In the genomic region with DNA sequence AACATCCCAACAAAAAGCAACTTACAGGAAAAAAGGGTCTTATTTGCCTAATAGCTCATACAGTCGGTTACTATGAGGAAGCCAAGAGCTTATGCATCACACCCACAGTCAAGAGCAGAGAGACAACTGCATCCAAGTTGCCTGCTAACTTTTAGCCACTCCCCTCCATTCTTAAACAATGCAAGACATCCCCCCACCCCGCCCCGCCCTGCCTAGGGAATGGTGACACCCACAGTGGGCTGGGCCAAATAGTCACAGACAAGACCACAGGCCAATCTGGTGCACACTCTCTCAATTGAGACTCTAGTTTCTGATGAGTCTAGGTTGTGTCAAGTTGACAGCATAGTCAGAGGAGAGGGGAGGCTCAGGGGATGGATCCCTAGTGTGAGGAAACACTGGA, we compare ENCODE assay signal across 24 mouse cellular contexts.
DNase-seq lines count a peak whose midpoint lies in the region; ATAC-seq and TF ChIP-seq lines count a peak whose summit lies in the region.
"Had no signal": no experiment of that assay in that cellular context is flagged by ENCODE, and none has a peak within 500 bp of the region (broad histone marks: within the 10 kb centered on the region; RNA-seq: fewer than 3 reads in every experiment).

No protein-coding gene starts in this region.

- H3K4me1 ChIP-seq in E14TG2a.4 (replicated peaks; ENCODE audit: low read depth, low read length) = peaks cover 55% of the 10 kb centered on the region
- H3K4me1 ChIP-seq in forebrain, embryonic 11.5 days (replicated peaks; ENCODE audit: control insufficient read depth, insufficient read depth, low read length) = peaks cover 3% of the 10 kb centered on the region
- H3K4me1 ChIP-seq: embryonic facial prominence, embryonic 12.5 days had no signal

- DNase-seq in ES-CJ7 (ENCODE audit: low read depth, low spot score) = peak; percentile 85
- peak; percentile 88 for DNase-seq in R1 (ENCODE audit: low read depth, low spot score)
- no peak for DNase-seq in left cerebral cortex, postnatal 14 days (ENCODE audit: low spot score in 2 of 2)
- DNase-seq in cerebellum, postnatal 14 days = no peak
- DNase-seq in forebrain, embryonic 11.5 days (ENCODE audit: low spot score) = no peak
- no peak for DNase-seq in adrenal gland, postnatal 14 days
- DNase-seq: adrenal gland, adult 8-10 months; adrenal gland, postnatal 25 days; B cell, adult 2 months; cerebellum, adult 11 months; cerebellum, adult 18-20 months; cerebellum, adult 8-10 months; cerebellum, adult 9-11 months; cerebellum, postnatal 25 days had no signal

- H3K9ac ChIP-seq in forebrain, embryonic 11.5 days (ENCODE audit: low read length) = no peak overlapping the region
- H3K9ac ChIP-seq: embryonic facial prominence, embryonic 12.5 days; forebrain, embryonic 12.5 days had no signal

- H3K27me3 ChIP-seq in E14TG2a.4 (ENCODE audit: insufficient read depth, low read length) = no peaks in the 10 kb centered on the region
- H3K27me3 ChIP-seq in forebrain, embryonic 11.5 days (ENCODE audit: control insufficient read depth, insufficient read depth, low read length) = no peaks in the 10 kb centered on the region
- H3K27me3 ChIP-seq: embryonic facial prominence, embryonic 12.5 days; forebrain, embryonic 12.5 days; Patski had no signal

- WGBS in forebrain, embryonic 11.5 days = 86% methylated on average over 3 of the region's 3 CpGs

- H3K9me3 ChIP-seq in E14TG2a.4 (ENCODE audit: low read length) = peaks cover 2% of the 10 kb centered on the region; the same call in 1 of the 2 replicates
- no peaks in the 10 kb centered on the region for H3K9me3 ChIP-seq in forebrain, embryonic 11.5 days (ENCODE audit: control insufficient read depth, low read length)
- H3K9me3 ChIP-seq: embryonic facial prominence, embryonic 10.5 days; embryonic facial prominence, embryonic 12.5 days; forebrain, embryonic 12.5 days; G1E had no signal

- intact Hi-C loops in left cerebral cortex, postnatal 14 days (cut with DNase I) = no loop called here

- TF ChIP-seq CTCF in E14TG2a.4 (conservative IDR thresholded peaks at IDR 0.05; ENCODE audit: low read length) = no peak

- H3K4me3 ChIP-seq in E14TG2a.4 (replicated peaks; ENCODE audit: low read length) = 0 out of 2 replicates have a peak overlapping the region, but pooled peaks have one; percentile 18
- H3K4me3 ChIP-seq in forebrain, embryonic 11.5 days (ENCODE audit: low read depth, low read length) = no peak overlapping the region
- H3K4me3 ChIP-seq: embryonic facial prominence, embryonic 10.5 days; embryonic facial prominence, embryonic 12.5 days; forebrain, embryonic 12.5 days had no signal

- no peaks in the 10 kb centered on the region for H3K36me3 ChIP-seq in E14TG2a.4 (ENCODE audit: insufficient read depth, low read length)
- H3K36me3 ChIP-seq in forebrain, embryonic 11.5 days (ENCODE audit: control insufficient read depth, insufficient read depth, low read length) = no peaks in the 10 kb centered on the region
- H3K36me3 ChIP-seq: embryonic facial prominence, embryonic 10.5 days; embryonic facial prominence, embryonic 12.5 days; forebrain, embryonic 12.5 days; G1E had no signal

- H3K27ac ChIP-seq in forebrain, embryonic 11.5 days (ENCODE audit: low read depth, low read length) = no peak overlapping the region
- H3K27ac ChIP-seq: embryonic facial prominence, embryonic 10.5 days; embryonic facial prominence, embryonic 12.5 days; forebrain, embryonic 12.5 days had no signal

- no peak for ATAC-seq in forebrain, embryonic 11.5 days (replicated peaks; ENCODE audit: low FRiP score)
- ATAC-seq: activated CD4-positive, CD25-positive, alpha-beta regulatory T cell, adult 4 months; CD4-positive, CD25-positive, alpha-beta regulatory T cell, adult 4 months; forebrain, embryonic 14.5 days; forebrain, embryonic 16.5 days; Patski had no signal

- H3K4me2 ChIP-seq in forebrain, embryonic 11.5 days (ENCODE audit: low read depth, low read length, severe bottlenecking) = no peak overlapping the region
- H3K4me2 ChIP-seq: embryonic facial prominence, embryonic 12.5 days; forebrain, embryonic 12.5 days had no signal

Comparison
In these comparisons a context has a peak if more than half of its experiments do, and no peak if none do; other contexts are left out.
1. DNase-seq: peak in ES-CJ7 (single experiment) and R1 (single experiment); none in left cerebral cortex, postnatal 14 days (0 of 2), cerebellum, postnatal 14 days (0 of 2), forebrain, embryonic 11.5 days (single experiment) and adrenal gland, postnatal 14 days (single experiment).